Mouse (Mus musculus) kidney, adult 2 months (tissue): ENCODE results near the gene Snx3.

Experiments
- CTCF ChIP-seq: fragments of 200-500 bp; conservative IDR thresholded peaks from 2 replicates; pipeline ENCODE4 v1.5.1; 2011; ENCODE audit warnings: low read depth, mild to moderate bottlenecking, control low read depth, low read length, moderate library complexity, mixed read lengths; ENCODE audit not compliant: insufficient read depth, insufficient read length
- POLR2A ChIP-seq: fragments of 200-500 bp; IDR thresholded peaks from one replicate; pipeline ENCODE4 v1.6.1; 2011; ENCODE audit warnings: low read depth, low read length, control low read depth

GRCm38 (mm10) chr10:42476774-42477475, 24.9 kb upstream of the Snx3 start:
- TF ChIP-seq CTCF (no peak), POLR2A (no peak)
